Mouse (Mus musculus): ENCODE data around the gene Slc35g1. TPM values are rescaled to one million over a fixed set of nuclear protein-coding genes. Genes with fewer than 3 reads are reported as not detected.

The Slc35g1 gene
- total and polyA plus RNA-seq, 3 experiments: 14.6 to 38.2 (median 21.7) TPM

DNA sequence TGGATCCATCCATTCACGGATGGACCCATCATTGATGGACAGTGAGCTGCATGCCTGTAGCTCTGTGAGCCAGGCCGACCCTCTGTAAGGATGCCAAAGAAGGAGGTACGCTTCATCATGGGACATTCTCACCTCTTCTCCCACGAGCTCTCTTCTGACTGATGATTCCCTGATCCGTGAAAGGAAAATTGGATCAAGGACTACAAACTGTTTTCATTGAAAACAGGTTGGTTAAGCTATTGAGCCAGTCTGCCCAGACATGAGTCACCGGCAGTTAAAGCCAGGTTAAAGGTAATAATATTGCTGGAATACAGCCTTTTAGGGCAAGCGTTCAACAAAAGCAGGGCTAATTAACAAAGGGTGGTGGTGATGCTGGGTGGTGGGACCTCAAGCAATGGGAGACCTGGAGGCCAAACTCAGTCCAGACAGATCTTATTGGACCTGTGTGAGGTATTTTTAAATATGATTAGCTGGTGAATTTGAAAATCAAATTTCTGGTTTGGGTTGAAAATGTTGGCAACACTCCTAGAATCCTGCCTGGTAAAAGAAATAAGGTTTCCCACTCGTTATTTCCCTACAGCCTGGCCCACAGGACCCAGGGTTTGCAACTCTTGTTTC lies 39.5 kb upstream of the Slc35g1 start:
- Histone ChIP-seq H3K4me2 (ENCODE audit: insufficient read depth, low read depth, poor library complexity, severe bottlenecking) (no peak overlapping the region), H3K79me2 (replicated peaks; ENCODE audit: control insufficient read depth, extremely low read depth, insufficient read depth, poor library complexity, severe bottlenecking) (no peaks in the 10 kb centered on the region), H3K9ac (ENCODE audit: insufficient read depth, low read depth) (no peak overlapping the region), H3K4me3 (replicated peaks in 1 of 3; ENCODE audit: low read depth in 2 of 3, low read length in 2 of 3, poor library complexity in 1 of 3) (no peak overlapping the region), H3K36me3 (replicated peaks in 1 of 2; ENCODE audit: control insufficient read depth in 1 of 2, insufficient read depth in 1 of 2, low read length in 1 of 2) (no peaks in the 10 kb centered on the region), H3K27ac (ENCODE audit: insufficient read depth, low read depth) (no peak overlapping the region), H3K9me3 (replicated peaks; ENCODE audit: low read length) (no peaks in the 10 kb centered on the region), H3K27me3 (replicated peaks) (no peaks in the 10 kb centered on the region), H3K4me1 (ENCODE audit: control insufficient read depth in 1 of 2, insufficient read depth in 2 of 2) (peaks cover 0 to 6% of the 10 kb centered on the region in 2 experiments; a peak in 1 of 4 replicates)
- no peak for DNase-seq (ENCODE audit: extremely low read depth)
- TF ChIP-seq TBP (conservative IDR thresholded peaks at IDR 0.05; ENCODE audit: low read depth, low read length) (no peak), HCFC1 (IDR thresholded peaks at IDR 0.05; ENCODE audit: low read depth, low read length) (no peak), ELF1 (IDR thresholded peaks at IDR 0.05; ENCODE audit: low read depth, low read length) (no peak), MXI1 (IDR thresholded peaks at IDR 0.05; ENCODE audit: low read depth, low read length) (no peak), NELFE (IDR thresholded peaks at IDR 0.05; ENCODE audit: low read depth, low read length) (no peak), SIN3A (IDR thresholded peaks at IDR 0.05; ENCODE audit: low read length) (no peak), MAZ (IDR thresholded peaks at IDR 0.05; ENCODE audit: low read depth, low read length) (no peak), BHLHE40 (IDR thresholded peaks at IDR 0.05; ENCODE audit: low read depth, low read length) (no peak), MYC (IDR thresholded peaks at IDR 0.05; ENCODE audit: low read depth, low read length) (no peak)
- dilution Hi-C loops (cut with MboI; ENCODE audit: extremely low pct_ligation_motif_present, extremely low pct_unique_long_range_greater_than_20kb, low sequenced_read_pairs): no loop called here
- in situ Hi-C loops (cut with MboI; ENCODE audit: low pct_ligation_motif_present, low pct_unique_long_range_greater_than_20kb, low sequenced_read_pairs): loop anchor here (10.0 kb wide), 1 partner anchor 102 kb away; no protein-coding TSS in a partner anchor

DNA sequence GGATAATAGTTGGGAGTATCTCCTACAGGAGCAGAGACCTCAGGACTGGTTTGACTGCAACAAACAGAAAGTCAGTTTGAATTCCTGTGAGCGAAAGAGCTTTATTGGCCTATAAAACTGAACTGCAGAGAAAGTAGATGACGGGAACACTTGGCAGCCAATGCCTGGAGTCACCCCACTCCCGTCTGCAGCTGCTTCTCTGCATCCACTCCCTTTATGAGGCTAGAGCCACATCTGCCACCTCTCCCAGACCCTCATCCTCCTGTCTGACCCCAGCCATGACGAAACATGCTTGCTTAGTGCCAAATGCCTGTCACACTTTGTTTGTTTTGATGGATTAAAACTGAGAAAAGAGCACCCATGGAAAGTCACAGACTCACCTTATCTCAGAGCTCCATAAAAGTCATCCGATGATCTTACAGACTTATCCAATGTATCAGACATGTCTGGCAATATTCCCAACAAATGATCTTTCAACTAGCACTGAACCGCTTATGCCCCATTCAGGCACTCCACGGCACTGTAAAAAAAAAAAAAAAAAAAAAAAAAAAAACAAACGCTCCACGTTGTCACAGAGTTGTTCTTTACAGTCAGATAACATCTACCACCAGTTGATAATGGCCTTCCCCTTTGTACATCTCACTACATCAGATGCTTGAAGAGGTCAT lies 37.7 kb upstream of the Slc35g1 start:
- no peak overlapping the region for H3K27ac ChIP-seq (ENCODE audit: insufficient read depth, low read depth)
- no peak overlapping the region for H3K4me3 ChIP-seq (replicated peaks in 1 of 3; ENCODE audit: low read depth in 2 of 3, low read length in 2 of 3, poor library complexity in 1 of 3)
- no peaks in the 10 kb centered on the region for H3K36me3 ChIP-seq (replicated peaks in 1 of 2; ENCODE audit: control insufficient read depth in 1 of 2, insufficient read depth in 1 of 2, low read length in 1 of 2)
- peaks cover 0 to 6% of the 10 kb centered on the region in 2 experiments; a peak in 1 of 4 replicates for H3K4me1 ChIP-seq (ENCODE audit: control insufficient read depth in 1 of 2, insufficient read depth in 2 of 2)
- peak; percentile 9; the same call in 1 of the 2 replicates for TF ChIP-seq ZNF384 (IDR thresholded peaks at IDR 0.05; ENCODE audit: low read depth, low read length)
- TF ChIP-seq MAZ (IDR thresholded peaks at IDR 0.05; ENCODE audit: low read depth, low read length): no peak
- no peaks in the 10 kb centered on the region for H3K9me3 ChIP-seq (replicated peaks; ENCODE audit: low read length)
- no peak overlapping the region for H3K9ac ChIP-seq (ENCODE audit: insufficient read depth, low read depth)
- dilution Hi-C loops (cut with MboI; ENCODE audit: extremely low pct_ligation_motif_present, extremely low pct_unique_long_range_greater_than_20kb, low sequenced_read_pairs) (no loop called here), in situ Hi-C loops (cut with MboI; ENCODE audit: low pct_ligation_motif_present, low pct_unique_long_range_greater_than_20kb, low sequenced_read_pairs) (loop anchor here (10.0 kb wide), 1 partner anchor 103 kb away; no protein-coding TSS in a partner anchor)
- DNase-seq (ENCODE audit: extremely low read depth): no peak
- H3K4me2 ChIP-seq (ENCODE audit: insufficient read depth, low read depth, poor library complexity, severe bottlenecking): no peak overlapping the region
- H3K27me3 ChIP-seq (replicated peaks): no peaks in the 10 kb centered on the region
- no peaks in the 10 kb centered on the region for H3K79me2 ChIP-seq (replicated peaks; ENCODE audit: control insufficient read depth, extremely low read depth, insufficient read depth, poor library complexity, severe bottlenecking)

DNA sequence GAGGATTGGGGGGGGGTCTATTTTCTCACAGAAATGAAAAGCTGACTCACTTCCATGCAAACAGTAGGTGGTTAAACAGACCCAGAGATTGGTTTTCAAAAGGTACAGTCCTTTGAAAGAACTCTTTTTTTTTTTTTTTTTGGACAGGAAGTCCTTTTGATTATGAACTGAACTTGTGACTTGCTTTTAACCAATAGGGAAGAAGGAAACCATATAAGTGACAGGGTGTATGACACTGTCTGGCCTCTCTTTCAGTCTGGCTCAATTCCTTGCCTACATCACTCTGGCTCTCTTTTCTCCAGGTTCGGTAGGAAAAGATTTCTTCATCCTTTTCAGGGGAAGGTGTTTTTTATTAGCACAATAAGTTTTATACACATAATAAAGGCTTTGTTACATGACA lies 36.5 kb upstream of the Slc35g1 start:
- no peak overlapping the region for H3K9ac ChIP-seq (ENCODE audit: insufficient read depth, low read depth)
- H3K27me3 ChIP-seq (replicated peaks): no peaks in the 10 kb centered on the region
- in situ Hi-C loops (cut with MboI; ENCODE audit: low pct_ligation_motif_present, low pct_unique_long_range_greater_than_20kb, low sequenced_read_pairs): loop anchor here (10.0 kb wide), 1 partner anchor 104 kb away; no protein-coding TSS in a partner anchor
- H3K27ac ChIP-seq (ENCODE audit: insufficient read depth, low read depth): no peak overlapping the region
- TF ChIP-seq ZNF384 (IDR thresholded peaks at IDR 0.05; ENCODE audit: low read depth, low read length) (peak; percentile 45; the same call in 1 of the 2 replicates), MAFK (IDR thresholded peaks at IDR 0.05; ENCODE audit: insufficient replicate concordance, low read length) (no peak)
- H3K4me1 ChIP-seq (ENCODE audit: control insufficient read depth in 1 of 2, insufficient read depth in 2 of 2): peaks cover 0 to 4% of the 10 kb centered on the region in 2 experiments; a peak in 2 of 4 replicates
- dilution Hi-C loops (cut with MboI; ENCODE audit: extremely low pct_ligation_motif_present, extremely low pct_unique_long_range_greater_than_20kb, low sequenced_read_pairs): no loop called here
- no peaks in the 10 kb centered on the region for H3K79me2 ChIP-seq (replicated peaks; ENCODE audit: control insufficient read depth, extremely low read depth, insufficient read depth, poor library complexity, severe bottlenecking)
- no peak for DNase-seq (ENCODE audit: extremely low read depth)
- no peak overlapping the region for H3K4me3 ChIP-seq (replicated peaks in 1 of 3; ENCODE audit: low read depth in 2 of 3, low read length in 2 of 3, poor library complexity in 1 of 3)
- no peak overlapping the region for H3K4me2 ChIP-seq (ENCODE audit: insufficient read depth, low read depth, poor library complexity, severe bottlenecking)
- no peaks in the 10 kb centered on the region for H3K36me3 ChIP-seq (replicated peaks in 1 of 2; ENCODE audit: control insufficient read depth in 1 of 2, insufficient read depth in 1 of 2, low read length in 1 of 2)
- H3K9me3 ChIP-seq (replicated peaks; ENCODE audit: low read length): no peaks in the 10 kb centered on the region
